Mouse (Mus musculus) cerebellum, adult 11-12 months (tissue): ENCODE measurements around the gene Magi1.

Experiments
- DNase-seq: peaks from one replicate; pipeline ENCODE4 v3.0.0; 2022

Gene Magi1

DNA sequence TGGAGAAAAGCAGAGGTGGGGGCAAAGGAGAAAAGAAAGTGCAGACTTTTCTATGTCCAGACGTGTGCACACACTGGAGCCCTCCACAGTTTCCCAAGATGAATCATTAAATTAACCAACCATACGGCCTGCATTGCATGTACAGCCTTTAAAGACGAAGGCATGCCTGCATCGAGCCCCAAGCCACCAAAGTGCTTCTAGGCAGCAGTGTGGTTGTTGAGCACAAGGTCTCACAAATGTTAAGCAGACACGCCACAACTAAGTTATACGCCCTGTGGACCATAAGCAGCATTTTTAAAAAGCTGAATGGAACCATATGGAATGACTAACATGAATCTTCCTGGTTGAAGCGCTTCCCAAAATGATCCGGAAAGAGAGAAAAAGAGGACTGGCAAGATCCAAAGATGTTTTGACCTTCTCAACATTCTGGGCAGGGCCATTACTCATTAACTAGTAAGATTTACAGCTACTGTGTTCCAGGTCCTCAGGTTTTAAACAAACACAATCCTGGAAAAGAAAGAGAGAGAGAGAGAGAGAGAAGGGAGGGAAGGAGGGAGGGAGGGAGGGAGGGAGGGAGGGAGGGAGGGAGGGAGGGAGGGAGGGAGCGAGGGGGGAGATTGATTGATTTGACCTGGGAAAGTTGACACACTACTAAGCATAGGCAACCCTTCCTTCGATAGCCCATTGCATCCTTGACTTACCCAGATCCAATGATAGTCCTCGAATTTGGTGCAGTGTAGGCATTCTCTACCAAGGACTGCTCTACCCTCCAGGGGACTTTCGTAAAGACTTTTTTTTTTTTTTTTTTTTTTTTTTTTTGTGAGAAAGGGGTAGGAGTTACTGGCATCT lies 26.5 kb downstream of the Magi1 start:
- no peak for DNase-seq

DNA sequence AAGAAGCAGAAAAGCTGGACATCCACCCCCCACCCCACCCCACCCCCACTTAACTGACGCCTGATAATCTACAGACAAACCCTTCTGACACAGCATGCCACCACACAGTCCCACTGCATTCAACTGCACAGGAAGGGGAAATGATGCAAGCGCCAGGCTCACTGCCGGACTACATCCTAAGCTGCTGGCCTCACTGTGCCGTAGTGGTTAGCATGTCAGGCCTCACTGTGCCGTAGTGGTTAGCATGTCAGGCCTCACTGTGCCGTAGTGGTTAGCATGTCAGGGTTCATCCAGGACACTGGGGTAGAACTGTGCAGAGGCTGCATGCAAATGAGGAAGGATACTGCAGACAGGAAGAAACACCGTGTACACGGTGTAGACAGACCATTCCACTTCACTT lies 29.8 kb downstream of the Magi1 start:
- DNase-seq = no peak

DNA sequence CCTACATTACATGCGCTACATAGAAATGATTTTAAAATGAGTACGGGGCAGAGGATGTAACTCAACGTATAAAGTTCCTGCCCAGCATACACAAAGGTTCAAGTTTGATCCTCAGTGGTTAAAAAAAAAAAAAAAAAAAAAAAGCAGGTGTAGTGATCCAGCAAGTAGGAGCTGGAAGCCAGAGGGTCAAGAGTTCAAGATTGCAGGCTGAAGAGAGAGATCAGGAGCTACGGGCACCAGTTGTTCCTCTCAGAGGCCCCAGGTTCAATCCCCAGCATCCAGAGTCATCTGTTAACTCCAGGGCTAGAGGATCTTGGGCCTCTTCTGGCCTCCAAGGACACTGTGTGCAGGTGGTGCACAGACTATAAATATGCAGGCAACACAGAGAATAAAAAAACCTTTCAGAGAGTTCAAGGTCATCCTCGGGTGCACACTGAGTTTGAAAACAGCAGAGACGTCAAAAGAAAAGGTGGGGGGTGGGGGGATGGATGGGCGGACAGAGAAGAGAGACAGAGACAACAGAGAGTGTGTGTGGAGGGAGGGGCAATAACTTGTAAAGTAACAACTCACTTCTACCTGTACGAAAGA lies 32.3 kb downstream of the Magi1 start:
- no peak for DNase-seq

DNA sequence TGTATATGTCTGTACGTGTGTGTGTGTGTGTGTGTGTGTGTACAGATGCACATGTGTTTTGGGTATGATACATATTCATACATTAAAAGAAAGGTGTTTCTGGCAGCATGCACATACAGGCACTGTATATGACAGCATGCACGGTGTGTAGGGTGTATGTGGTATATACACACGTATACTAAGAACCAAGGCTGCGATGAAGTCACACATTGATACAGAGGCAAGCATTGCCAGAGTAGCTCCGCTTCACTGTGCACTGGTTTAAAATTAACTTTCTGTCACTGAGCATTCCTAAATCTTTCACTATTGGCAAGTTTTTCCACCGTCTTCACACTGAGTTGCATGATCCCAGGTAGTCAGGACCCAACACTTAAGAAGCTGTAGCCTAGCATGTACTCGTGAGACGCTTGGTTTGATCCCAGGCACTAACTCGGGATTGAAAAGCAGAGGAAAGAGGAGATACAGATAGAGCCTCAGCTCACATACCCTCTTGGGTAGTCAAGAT lies 34.4 kb downstream of the Magi1 start:
- DNase-seq = no peak

DNA sequence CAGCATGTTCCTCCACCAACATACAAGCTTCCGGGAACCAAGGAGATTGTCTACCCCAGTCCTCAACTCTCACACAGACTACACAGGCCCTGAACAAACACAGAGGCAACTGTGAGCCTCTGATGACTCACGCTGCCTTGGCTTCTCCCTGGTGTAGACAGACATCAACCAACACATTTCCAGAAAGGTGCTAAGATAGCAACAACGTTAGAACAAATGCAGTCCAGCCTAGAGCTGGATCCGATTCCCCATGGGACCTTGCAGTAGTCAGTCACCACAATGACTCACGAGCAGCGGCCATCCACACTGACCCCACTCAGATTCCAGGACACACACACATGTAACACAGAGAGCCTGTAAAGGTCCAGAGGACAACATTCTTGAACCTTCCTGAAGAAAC lies 42.5 kb downstream of the Magi1 start:
- DNase-seq = no peak

DNA sequence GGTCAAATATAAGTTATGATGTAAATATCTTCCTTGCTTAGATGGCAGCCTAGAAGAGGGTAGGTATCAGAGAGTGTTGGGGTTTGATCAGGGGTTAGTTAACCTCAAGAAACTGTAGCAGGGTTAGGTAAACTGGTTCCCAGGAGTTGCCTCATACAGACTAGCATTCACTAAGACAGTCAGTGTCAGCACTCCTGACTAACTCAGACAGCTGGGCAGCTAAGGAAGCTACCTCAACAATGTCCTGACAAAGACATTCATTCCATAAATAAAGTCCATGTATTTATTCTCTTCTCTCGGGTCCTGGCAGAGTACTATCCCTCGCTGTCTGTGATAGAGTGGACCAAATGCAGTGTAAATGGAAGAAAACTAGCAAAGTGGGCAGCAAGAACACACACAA lies 45.1 kb downstream of the Magi1 start:
- no peak for DNase-seq

DNA sequence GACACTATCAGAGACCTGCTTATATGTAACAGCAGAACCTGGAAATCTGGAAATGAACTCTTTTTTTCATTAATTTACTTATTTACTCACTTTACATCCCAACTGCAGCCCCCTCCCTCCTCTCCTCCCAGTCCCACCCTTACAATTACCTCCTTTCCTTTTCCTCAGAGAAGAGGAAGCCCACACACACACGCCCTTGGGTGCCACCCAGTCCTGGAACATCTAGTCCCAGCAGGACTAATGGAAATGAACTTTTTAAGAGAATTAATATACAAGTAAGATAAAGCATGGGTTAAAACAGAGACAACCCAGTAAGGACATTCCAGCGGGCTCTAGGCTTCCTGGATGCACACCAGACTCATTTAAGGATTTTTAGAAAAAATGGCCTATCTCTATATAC lies 46.8 kb downstream of the Magi1 start:
- DNase-seq = no peak

DNA sequence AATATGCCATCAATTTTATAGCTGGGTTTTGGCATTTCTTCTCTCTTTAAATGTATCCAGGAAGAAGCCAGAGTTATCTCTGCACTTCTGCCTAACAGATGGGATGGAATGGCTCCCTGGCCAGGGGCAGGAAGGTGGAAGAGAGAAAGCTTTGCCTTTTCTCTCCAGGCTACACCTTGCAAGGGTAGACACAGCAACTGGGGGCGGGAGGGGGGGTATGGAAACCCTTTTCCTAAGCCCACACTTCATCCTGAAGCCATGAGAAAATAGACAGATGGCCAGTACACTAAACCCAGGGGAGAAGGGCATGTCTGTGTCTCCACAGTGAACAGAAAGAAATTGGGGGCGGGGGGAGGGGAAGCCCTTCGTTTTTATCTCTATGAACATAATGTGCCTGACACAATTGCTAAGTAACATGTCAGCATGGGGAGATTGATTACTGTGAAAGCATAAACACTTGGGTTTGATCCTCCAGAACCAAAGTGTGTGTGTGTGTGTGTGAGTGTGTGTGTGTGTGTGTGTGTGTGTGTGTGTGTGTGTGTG lies 51.4 kb downstream of the Magi1 start:
- DNase-seq = no peak

DNA sequence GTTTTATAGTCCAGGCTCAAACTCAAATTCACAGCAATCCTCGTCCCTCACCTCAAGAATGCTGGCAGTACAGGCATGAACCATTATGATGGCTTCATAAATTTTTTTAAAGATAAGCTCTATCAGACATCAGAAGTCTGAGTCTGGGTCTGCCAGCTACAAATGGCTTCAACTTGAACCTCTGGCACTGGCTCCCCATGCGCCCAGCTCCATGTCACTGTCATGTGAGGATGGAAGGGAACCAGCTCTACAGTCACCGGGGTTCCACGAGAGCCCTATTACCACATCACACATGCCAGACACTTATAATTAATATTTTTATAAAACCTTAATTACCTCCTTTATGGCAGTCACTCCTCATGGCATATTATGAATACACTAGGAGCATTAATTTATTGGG lies 51.9 kb downstream of the Magi1 start:
- DNase-seq = no peak

DNA sequence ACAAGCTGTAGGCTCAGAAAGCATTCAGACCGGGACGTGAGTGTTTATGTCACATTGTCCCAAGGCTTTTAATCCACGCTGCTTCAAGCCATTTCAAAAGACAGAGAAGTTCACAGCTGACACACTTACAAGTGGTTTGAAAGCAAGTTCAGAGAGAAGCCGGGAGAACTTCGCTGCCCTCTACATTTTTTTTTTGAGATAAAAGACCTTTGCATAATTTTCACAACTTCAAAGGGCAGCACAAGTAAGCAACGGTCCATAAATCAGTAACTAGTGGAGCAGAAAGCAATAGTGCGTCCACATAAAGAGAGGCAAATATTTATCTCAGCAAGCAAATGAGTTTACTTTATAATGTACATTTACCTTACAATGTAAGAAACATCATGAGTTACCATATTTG lies 52.4 kb downstream of the Magi1 start:
- no peak for DNase-seq

DNA sequence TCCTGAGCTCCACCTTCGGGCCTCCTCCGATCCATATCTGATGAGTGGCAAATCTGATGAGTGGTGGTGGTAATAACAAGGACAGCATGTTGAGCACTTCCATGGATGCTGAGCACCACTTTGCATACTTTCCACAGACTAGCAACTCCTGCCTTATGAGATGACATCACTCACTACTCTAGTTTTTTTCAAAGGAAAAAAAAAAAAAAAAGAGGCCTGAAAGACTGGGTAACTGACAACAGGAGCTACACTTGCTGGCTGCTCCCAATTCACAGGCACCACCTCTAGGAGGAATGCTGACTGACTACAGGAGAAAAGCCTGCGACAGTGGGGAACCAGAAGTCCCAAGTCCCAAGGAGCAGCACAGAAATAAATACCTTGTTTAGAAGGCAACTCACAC lies 52.8 kb downstream of the Magi1 start:
- no peak for DNase-seq

DNA sequence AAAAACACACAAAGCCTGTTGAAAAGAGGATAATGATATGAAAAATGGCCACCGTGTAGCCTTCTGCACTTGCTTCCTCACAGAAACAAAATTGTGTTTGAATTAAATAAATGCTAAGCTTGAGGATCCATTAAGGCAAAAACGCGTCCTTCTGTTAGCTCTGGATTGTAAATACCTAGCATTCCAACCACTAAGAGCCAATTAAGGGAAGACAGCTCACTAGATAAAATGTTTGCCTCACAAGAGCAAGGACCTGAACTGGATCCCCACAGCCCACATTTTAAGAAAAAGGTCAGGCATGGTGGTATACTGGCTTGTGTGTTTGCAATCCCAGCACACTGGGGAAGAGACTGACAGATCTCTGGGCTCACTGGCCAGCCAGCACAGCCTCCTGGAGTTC lies 53.6 kb downstream of the Magi1 start:
- DNase-seq = no peak

DNA sequence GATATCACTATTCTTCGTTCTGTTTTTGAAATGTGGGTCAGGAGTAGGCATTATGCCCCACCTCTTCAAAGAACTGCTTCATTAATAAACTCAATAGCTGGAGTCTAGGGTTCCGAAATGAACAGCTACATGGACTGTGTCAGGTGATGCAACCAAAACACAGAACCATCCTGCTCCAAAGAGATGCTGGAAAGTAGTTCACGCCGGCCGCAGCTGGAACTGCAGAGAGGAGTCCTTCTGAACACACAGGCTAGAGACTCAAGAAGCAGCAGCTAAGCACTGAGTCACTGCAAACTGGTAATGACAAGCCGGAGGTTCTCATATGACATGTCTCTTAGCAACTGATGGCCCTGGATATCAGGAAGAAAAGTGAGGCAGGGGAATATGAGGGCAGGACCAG lies 57.5 kb downstream of the Magi1 start:
- DNase-seq = no peak

DNA sequence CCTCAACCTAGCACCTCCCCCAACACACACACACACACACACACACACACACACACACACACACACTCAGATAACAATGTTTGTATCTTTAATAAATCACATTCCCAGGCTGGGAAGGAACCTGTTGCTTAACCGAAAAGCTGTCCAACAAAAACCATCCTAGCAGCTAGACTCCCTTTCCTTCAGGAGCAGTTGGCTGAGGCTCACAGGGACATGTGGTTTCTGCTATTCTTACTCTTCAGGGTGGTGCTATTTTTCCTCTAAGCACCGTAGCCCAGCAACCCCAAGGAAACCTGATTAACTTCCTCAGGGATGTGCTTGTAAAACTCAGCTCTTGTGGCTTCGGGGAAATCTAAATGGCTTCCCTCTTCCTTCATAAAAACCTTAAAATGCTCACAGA lies 57.9 kb downstream of the Magi1 start:
- DNase-seq = no peak

DNA sequence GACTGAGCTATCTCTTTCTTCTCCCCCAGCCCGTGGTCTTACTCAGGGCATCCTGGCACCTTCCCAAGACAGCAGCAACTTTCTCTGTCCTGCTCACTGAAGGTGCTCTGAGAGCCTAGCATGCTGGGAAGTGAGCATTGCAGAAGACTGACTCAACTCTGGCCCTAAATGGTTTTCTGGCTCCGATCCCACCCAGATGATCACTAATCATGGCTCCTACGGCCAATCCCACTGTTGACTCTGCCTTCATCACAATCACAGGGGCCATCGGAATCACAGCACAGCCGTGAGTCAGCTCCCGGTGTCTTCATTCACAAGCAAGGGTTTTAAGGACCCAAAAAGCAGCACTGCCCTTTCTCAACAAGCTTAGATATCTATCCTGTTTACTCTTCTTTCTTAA lies 58.6 kb downstream of the Magi1 start:
- no peak for DNase-seq

DNA sequence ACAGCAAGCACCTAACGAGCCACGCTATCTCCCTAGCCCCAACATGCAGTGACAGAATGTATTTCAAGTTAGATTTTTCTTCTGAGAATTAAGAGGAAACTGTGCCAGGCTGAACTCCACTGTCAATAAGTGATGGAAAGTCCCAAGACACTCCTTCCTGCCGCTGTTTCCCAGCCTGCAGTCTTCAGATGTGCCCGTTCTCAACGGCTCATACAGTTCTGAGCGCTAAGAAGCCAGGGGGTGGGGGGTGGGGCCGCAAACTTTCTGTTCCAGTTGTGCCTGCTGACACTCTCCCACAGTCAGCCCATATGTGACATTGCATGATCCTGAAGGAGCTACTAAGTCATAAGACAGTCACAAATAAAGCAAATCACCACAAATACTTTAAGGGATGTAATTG lies 61.5 kb downstream of the Magi1 start:
- no peak for DNase-seq

DNA sequence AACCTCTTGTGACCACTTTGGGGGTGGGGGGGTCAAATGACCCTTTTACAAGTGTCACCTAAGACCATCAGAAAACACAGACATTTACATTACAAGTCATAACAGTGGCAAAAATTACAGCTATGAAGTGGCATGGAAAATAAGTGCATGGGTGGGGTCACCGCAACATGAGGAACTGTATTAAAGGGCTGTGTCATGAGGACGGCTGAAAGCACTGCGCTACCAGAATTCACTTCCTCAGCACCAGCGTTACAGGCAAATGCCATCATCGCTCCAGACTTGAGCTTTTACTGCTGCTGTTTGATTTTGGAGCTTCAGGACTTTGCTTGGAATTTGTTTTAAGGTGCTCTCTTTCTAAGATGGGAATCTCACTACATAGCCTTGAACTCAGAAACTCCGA lies 62.0 kb downstream of the Magi1 start:
- no peak for DNase-seq

DNA sequence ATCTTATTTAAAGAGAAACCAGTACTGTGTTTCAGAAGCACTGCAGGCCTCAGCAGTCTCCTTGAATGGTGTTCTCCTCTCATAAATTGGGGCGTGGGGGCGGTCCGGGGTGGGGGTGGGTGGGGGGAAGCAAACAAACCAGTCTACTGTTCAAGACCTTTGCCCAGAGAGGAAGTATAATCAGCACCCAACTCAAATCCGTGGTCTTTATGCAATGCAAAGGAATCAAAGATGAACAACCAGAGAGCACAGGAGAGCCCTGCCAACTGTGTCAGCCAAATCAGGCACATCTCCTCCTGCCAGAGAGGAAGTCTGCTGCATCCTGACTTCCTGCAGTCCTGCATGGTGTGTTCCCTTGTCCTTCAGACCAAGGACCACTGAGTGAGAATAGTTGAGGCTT lies 65.6 kb downstream of the Magi1 start:
- DNase-seq = peak; percentile 13

DNA sequence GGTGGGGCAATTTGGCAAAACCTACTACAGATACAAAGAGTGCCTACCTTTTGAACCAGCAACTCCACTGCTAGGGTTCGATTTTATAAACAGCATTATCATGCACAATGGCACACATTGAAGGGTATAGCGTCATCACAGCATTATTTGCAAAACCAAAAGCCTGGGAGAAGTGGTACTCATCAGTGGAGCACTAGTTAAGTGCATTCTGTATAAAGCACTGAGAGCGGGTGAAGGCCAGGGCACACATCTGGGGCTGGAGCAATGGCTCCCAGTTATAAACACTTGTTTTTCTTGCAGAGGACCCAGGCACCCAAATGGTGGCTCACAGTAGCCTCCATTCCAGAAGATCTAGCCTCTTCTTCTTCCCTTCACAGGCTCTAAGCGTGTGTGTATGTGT lies 67.9 kb downstream of the Magi1 start:
- no peak for DNase-seq

DNA sequence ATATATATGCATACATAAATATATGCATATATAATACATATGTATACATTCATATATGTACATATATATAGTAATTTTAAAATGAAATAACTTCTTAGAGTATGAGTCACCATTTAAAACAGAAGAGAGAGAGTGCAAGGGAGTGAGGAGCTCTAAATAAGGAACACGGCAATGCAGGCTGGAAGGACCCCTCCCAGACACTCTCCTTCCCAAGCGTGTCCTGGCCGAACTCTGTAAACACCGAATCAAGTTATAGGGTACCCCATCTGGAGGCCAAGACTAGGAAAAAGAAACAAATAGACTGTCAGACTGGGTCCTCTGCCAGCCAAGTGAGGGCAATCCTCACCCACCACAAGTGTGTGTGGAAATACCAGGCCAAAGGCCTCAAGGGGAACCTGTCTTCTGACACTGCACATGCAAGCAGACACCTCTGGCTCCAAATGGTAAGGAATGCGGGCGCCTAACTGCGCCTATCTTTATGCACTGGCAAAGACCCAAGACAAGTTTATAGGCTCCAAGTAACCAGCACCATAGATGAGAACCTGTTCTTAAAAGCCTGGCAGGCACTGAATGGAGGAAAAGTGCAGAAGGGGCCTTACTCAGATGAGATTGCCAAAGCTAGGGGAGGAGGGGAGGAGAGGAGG lies 68.7 kb downstream of the Magi1 start:
- no peak for DNase-seq

DNA sequence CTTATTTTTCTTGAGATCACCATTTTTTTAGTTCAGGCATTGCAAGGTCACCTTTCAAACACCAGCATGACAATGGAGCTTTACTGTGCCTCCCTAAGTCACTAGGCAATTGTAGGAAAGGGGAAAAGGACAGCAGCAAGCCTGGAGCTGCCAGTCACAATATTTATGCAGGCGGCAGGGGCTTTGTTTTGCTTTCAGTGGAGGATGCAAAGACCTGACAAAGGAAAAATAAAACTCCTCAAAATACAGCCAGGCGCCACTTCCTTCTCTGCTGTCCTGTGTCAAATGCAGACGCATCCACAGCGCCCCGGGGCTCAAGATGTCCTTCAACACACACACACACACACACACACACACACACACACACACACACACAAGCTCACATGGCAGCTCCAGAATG lies 77.8 kb downstream of the Magi1 start:
- DNase-seq = no peak

DNA sequence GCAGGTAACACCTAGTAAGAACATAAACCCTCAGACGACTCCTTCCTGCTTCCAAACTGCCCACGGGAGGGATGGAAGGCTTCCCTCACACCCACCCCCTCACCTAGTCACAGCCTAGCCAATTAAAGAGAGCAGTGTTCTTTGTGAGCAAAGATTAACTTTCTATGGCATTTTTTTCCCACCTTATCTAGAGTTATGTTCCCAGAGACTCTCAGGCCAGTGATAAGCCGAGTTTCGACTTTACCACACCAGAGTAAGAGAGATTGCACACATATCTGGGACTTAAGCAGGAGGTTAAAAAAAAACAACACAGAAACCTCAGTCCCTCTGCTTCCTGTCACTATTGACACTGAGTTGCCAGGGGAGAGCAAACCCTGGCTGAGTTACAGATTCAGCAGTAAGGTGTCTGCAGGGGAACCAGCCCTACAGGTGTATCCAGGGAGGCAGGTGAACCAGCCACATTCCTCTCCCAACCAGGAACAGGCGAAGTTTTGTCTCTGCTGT lies 80.0 kb downstream of the Magi1 start:
- DNase-seq = no peak

DNA sequence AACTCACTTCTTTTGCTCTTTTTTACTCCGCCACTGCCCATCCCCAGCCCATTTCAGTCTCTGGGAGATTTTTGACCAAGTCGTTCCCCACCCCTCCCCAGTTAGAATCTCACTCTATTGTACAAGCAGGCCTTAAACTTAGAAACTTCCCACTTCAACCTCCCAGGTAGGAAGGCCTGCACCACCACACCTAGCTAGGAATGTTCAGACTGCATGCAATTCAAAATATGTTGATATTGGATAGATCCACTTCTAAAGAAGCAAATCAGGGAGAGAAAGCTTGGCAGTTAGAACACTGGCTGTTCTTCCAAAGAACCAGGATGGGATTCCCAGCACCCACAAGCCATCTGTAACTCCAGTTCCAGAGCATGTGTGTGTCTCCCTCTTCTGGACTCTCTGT lies 81.8 kb downstream of the Magi1 start:
- DNase-seq = no peak

DNA sequence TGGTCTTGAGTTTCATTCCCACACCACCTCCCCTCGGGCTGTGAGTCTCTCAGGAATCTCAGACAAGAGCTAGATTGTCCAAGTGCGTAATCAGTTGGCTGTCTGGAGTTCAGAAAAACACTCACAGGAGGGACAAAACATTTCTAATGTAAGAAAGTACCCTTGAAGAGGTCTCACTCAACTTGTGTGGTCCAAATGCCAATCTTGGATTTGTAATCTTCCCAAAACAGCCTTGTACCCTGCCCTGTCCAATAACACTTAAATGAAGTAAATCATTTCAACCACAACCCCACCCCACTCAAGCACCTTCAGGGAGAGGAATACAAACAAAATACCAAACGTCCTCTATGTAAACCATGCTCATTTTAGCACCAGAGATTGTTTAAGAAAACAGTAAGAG lies 82.8 kb downstream of the Magi1 start:
- DNase-seq = no peak
